Mouse (Mus musculus): ENCODE results near the gene Zkscan3. TPM values are rescaled to one million over a fixed set of nuclear protein-coding genes. Genes with fewer than 3 reads are reported as not detected.

Gene Zkscan3
- polyA plus RNA-seq, 1 experiment from 2014 or later: 65.8 TPM

DNA sequence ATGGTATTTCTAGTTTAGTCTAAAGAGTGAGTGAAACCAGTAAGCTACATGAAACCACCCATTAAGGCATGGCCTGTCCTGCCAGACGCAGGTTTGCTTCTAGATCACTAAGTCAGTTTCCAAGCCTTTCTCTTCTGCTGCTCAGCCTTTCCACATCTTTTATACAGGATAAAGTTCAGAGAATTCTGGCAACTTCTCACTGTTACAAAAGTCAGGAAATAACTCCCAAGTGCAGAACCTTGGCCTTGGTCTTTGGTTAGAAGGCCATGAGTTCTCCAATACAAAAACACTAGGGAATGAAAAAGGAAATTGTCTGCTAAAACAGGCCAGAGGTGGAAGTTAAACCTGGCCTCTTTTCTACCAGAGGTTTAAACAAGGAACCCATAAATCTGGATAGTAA lies 7.3 kb downstream of the Zkscan3 start:
- no peak overlapping the region for H3K27ac ChIP-seq (replicated peaks)
- no peak for ATAC-seq (ENCODE audit: low FRiP score, low read depth)
- H3K9me3 ChIP-seq: no peaks in the 10 kb centered on the region
- 98% methylated on average over 1 of the region's 1 CpGs for WGBS
- H3K4me1 ChIP-seq (replicated peaks): peaks cover 14% of the 10 kb centered on the region
- H3K36me3 ChIP-seq: peaks cover 56% of the 10 kb centered on the region
- H3K4me3 ChIP-seq: no peak overlapping the region
- H3K4me2 ChIP-seq: no peak overlapping the region
- H3K27me3 ChIP-seq: no peaks in the 10 kb centered on the region
- no peak overlapping the region for H3K9ac ChIP-seq

DNA sequence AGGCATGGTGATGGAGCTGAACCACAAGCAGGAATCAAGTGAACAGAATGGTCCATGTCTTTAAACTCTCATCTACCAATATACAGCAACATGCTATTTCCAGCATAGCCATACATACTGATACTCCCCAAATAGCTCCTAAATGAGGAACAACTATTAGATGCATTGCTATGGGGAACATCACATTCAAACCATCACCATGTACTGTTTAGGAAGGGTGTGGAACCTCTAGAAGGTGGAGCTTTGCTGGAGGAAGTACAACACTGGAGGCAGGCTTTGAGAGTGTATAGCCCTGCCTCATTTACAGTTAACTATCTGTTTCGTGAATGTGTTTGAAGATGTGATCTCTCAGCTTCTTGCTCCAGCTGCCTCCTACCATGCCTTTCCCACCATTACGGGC lies 24.8 kb downstream of the Zkscan3 start:
- Histone ChIP-seq H3K4me1 (replicated peaks) (no peaks in the 10 kb centered on the region), H3K9ac (no peak overlapping the region), H3K4me2 (no peak overlapping the region), H3K27me3 (no peaks in the 10 kb centered on the region), H3K27ac (replicated peaks) (no peak overlapping the region), H3K36me3 (no peaks in the 10 kb centered on the region), H3K4me3 (no peak overlapping the region), H3K9me3 (no peaks in the 10 kb centered on the region)
- no peak for ATAC-seq (ENCODE audit: low FRiP score, low read depth)
- WGBS: 94% methylated on average over 2 of the region's 2 CpGs

DNA sequence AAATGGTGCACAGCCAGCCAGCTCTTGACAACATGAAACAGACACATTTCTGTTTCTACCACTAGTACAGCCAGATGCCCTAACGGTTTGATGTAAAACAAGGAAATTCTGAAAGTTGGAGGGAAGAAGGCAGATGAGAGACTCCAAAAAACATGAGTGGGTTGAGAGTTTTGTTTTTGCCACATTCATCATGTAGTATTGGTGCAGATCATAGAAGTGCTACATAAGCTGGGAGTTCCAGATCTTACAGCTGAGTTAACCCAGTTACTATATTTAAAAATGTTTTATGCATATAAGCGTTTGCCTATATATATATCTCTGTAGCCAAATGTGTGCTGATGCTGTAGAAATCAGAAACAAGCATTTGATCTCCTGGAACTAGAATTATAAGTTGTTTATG lies 29.9 kb downstream of the Zkscan3 start:
- Histone ChIP-seq H3K27me3 (no peaks in the 10 kb centered on the region), H3K4me2 (no peak overlapping the region), H3K9ac (no peak overlapping the region), H3K27ac (replicated peaks) (no peak overlapping the region), H3K4me1 (replicated peaks) (no peaks in the 10 kb centered on the region), H3K36me3 (peaks cover 28% of the 10 kb centered on the region), H3K4me3 (no peak overlapping the region), H3K9me3 (no peaks in the 10 kb centered on the region)
- WGBS: 95% methylated on average over 2 of the region's 2 CpGs
- ATAC-seq (ENCODE audit: low FRiP score, low read depth): no peak

DNA sequence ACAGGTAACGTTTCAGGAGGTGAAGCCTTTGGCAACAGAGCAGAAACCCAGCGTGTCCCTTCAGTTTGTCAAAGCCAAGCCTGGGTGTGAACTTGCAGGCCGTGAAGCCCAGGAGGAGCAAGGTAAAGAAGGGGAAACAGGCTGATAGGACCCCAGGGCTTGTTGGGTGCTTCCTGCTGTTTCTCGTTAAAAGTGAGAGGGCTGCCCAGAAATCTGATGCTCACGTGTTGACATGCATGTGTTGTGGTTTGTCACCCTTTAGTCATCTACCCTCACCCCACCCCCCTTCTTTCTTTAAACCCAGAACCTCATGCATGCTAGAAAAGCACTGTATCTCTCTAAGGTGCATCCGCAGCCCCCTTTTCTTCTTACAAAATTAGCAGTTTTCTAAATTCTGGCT lies 35.9 kb downstream of the Zkscan3 start:
- Histone ChIP-seq H3K4me2 (no peak overlapping the region), H3K4me1 (replicated peaks) (peaks cover 27% of the 10 kb centered on the region), H3K36me3 (peaks cover 37% of the 10 kb centered on the region), H3K9ac (no peak overlapping the region), H3K27ac (replicated peaks) (no peak overlapping the region), H3K9me3 (no peaks in the 10 kb centered on the region), H3K4me3 (no peak overlapping the region), H3K27me3 (no peaks in the 10 kb centered on the region)
- WGBS: 80% methylated on average over 6 of the region's 6 CpGs
- no peak for ATAC-seq (ENCODE audit: low FRiP score, low read depth)

DNA sequence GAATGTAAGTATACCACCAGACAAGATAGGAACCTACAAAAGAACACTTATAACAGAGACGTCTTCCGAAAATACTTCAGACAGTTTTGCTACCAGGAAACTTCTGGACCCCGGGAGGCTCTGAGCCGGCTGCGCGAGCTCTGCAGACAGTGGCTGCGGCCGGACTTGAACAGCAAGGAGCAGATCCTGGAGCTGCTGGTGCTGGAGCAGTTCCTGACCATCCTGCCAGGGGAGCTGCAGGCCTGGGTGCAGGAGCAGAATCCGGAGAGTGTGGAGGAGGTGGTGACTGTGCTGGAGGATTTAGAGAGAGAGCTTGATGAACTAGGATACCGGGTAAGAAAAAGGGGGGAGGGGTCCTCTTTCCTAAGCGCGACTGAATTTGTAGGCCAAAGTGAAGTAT lies 38.8 kb downstream of the Zkscan3 start:
- H3K27me3 ChIP-seq: no peaks in the 10 kb centered on the region
- peaks cover 27% of the 10 kb centered on the region for H3K4me1 ChIP-seq (replicated peaks)
- no peak for ATAC-seq (ENCODE audit: low FRiP score, low read depth)
- peaks cover 13% of the 10 kb centered on the region for H3K36me3 ChIP-seq
- no peaks in the 10 kb centered on the region for H3K9me3 ChIP-seq
- peak overlapping the region; percentile 80 for H3K4me3 ChIP-seq
- H3K9ac ChIP-seq: peak overlapping the region; percentile 85; the same call in 1 of the 2 replicates
- no peak overlapping the region for H3K27ac ChIP-seq (replicated peaks)
- 70% methylated on average over 12 of the region's 12 CpGs for WGBS
- peak overlapping the region; percentile 67 for H3K4me2 ChIP-seq

DNA sequence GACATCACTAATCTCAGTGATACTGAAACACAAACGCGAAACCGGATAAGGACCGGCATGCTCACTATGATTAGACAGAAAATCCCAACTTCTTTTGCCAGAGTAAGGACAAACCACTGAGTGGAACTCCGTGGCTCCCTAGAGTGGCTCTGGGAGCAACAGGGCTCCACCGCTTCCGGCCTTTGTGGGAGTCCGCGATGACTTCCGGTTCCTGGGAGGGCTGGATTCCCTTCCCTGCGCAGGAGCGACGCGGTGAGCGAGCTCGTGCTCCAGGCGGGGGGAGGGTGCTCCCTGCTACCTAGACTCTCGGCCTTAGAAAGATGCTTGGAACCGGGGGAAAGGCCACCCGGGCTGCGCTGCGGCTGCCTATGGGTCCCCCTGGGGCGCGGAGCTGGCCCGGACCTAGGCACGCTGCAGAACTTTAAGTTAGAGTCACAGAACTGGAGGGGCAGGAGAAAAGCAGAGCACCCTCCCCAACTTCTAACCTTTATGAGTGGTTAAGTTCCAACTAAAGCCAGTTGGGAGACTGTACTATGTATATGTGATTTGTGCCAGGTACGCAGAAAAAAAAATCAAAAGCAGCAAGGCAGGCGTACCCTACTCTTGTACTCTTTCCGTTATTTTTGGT lies 39.8 kb downstream of the Zkscan3 start, which contains the start of gene Zscan12:
TSS of gene Zscan12 (plus strand) at position 200 of the 628 bp plus-strand sequence.
- no peaks in the 10 kb centered on the region for H3K27me3 ChIP-seq
- peak; percentile 100 for ATAC-seq (ENCODE audit: low FRiP score, low read depth)
- H3K4me3 ChIP-seq: peak within 1 kb of the TSS; percentile 80
- no peaks in the 10 kb centered on the region for H3K9me3 ChIP-seq
- peak within 1 kb of the TSS; percentile 67 for H3K4me2 ChIP-seq
- peaks cover 27% of the 10 kb centered on the region for H3K4me1 ChIP-seq (replicated peaks)
- under 1% methylated on average over 29 of the region's 29 CpGs for WGBS
- H3K9ac ChIP-seq: peak within 1 kb of the TSS; percentile 85
- H3K36me3 ChIP-seq: peaks cover 9% of the 10 kb centered on the region
- H3K27ac ChIP-seq (replicated peaks): peak within 1 kb of the TSS; percentile 69; the same call in 1 of the 2 replicates

DNA sequence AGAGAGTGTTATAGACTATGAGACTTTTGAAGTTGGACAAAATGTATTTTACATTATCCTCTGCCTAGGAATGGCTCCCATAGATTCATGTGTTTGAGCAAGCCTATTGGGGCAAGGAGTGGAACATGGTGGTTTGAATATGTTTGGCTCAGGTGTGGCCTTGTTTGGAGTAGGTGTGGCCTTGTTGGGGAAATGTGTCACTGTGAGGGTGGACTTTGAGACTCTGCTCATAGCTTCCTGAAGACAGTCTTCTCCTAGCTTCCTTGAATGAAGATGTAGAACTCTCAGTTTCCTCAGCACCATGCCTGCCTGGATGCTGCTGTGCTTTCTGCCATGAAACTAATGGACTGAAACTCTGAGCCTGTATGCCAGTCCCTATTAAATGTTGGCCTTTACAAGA lies 52.0 kb downstream of the Zkscan3 start:
- H3K36me3 ChIP-seq: no peaks in the 10 kb centered on the region
- no peak overlapping the region for H3K4me3 ChIP-seq
- H3K4me2 ChIP-seq: no peak overlapping the region
- no peak overlapping the region for H3K27ac ChIP-seq (replicated peaks)
- H3K27me3 ChIP-seq: no peaks in the 10 kb centered on the region
- H3K9me3 ChIP-seq: no peaks in the 10 kb centered on the region
- no peak overlapping the region for H3K9ac ChIP-seq
- H3K4me1 ChIP-seq (replicated peaks): no peaks in the 10 kb centered on the region
- ATAC-seq (ENCODE audit: low FRiP score, low read depth): no peak

DNA sequence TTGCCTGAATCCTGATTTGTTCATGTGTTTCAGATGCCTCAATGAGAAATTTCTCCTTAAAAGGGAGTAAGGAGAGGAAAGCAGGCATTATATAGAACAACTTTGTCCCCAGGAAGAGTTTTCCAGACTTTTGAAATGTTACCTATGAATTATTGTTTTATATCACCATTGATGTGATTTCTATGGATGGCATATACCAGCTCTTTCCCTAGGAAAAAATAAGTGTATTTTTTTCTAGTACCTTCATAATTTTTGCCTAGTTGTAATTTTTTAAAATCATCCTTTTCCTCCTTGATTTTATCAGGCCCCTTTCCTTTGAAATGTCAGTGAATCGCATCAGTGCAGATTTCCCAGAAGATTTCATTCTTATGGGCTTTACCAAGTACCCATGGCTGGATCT lies 55.9 kb downstream of the Zkscan3 start, which contains the start of gene Olfr1367:
TSS of gene Olfr1367 (plus strand) at position 301 of the 400 bp plus-strand sequence.
- H3K4me1 ChIP-seq (replicated peaks): no peaks in the 10 kb centered on the region
- 96% methylated on average over 1 of the region's 1 CpGs for WGBS
- no peak for ATAC-seq (ENCODE audit: low FRiP score, low read depth)
- no peaks in the 10 kb centered on the region for H3K27me3 ChIP-seq
- no peaks in the 10 kb centered on the region for H3K36me3 ChIP-seq
- no peak within 1 kb of the TSS for H3K9ac ChIP-seq
- H3K4me3 ChIP-seq: no peak within 1 kb of the TSS
- no peaks in the 10 kb centered on the region for H3K9me3 ChIP-seq
- no peak within 1 kb of the TSS for H3K27ac ChIP-seq (replicated peaks)
- no peak within 1 kb of the TSS for H3K4me2 ChIP-seq

MicroRNAs encoded within 50 kb of the gene (microRNA counts, 519-probe panel; counts per million panel counts)
- microRNA mmu-miR-1896: 3,372 counts per million, percentile 69 among the panel's probes with 10 or more counts

Small RNAs within 50 kb of the gene (microRNA-seq; reads per million reads assigned to microRNA genes)
- gene Mir1896 (not detected), gene Mir6942 (not detected)

Other genes starting within 250 kb of the Zkscan3 start
- 84.3 and 84.8 TPM in 2 replicates for gene Trim27, start 223.3 kb downstream of the Zkscan3 start, polyA plus RNA-seq (2015; fragmentation: Nextera tagmentation; extraction: Ambion mirVana)
- not detected in 2 replicates for gene Gpx5, start 110.0 kb downstream of the Zkscan3 start, polyA plus RNA-seq (2015; fragmentation: Nextera tagmentation; extraction: Ambion mirVana)
- 0.24 and 0.27 TPM in 2 replicates for gene Gpx6, start 90.6 kb downstream of the Zkscan3 start, polyA plus RNA-seq (2015; fragmentation: Nextera tagmentation; extraction: Ambion mirVana)
- gene Olfr1367, start 55.8 kb downstream of the Zkscan3 start, polyA plus RNA-seq (2015; fragmentation: Nextera tagmentation; extraction: Ambion mirVana): not detected in 2 replicates
- gene Zscan12, start 39.9 kb downstream of the Zkscan3 start, polyA plus RNA-seq (2015; fragmentation: Nextera tagmentation; extraction: Ambion mirVana): 11.0 and 12.7 TPM in 2 replicates
- 2.8 and 4.2 TPM in 2 replicates for gene Pgbd1, start 38.3 kb upstream of the Zkscan3 start, polyA plus RNA-seq (2015; fragmentation: Nextera tagmentation; extraction: Ambion mirVana)
- 23.7 and 24.3 TPM in 2 replicates for gene Zscan26, start 51.0 kb upstream of the Zkscan3 start, polyA plus RNA-seq (2015; fragmentation: Nextera tagmentation; extraction: Ambion mirVana)
- gene Nkapl, start 65.8 kb upstream of the Zkscan3 start, polyA plus RNA-seq (2015; fragmentation: Nextera tagmentation; extraction: Ambion mirVana): 3.8 and 4.1 TPM in 2 replicates
- gene Zkscan4, start 76.2 kb upstream of the Zkscan3 start, polyA plus RNA-seq (2015; fragmentation: Nextera tagmentation; extraction: Ambion mirVana): 8.1 and 10.5 TPM in 2 replicates
- gene Gm10065, start 76.7 kb upstream of the Zkscan3 start, polyA plus RNA-seq (2015; fragmentation: Nextera tagmentation; extraction: Ambion mirVana): not detected in 2 replicates
- gene AK157302, start 92.5 kb upstream of the Zkscan3 start, polyA plus RNA-seq (2015; fragmentation: Nextera tagmentation; extraction: Ambion mirVana): 0.39 and 0.55 TPM in 2 replicates
- gene Gm11273, start 98.7 kb upstream of the Zkscan3 start, polyA plus RNA-seq (2015; fragmentation: Nextera tagmentation; extraction: Ambion mirVana): 8.8 and 11.9 TPM in 2 replicates
- gene Zkscan8, start 128.4 kb upstream of the Zkscan3 start, polyA plus RNA-seq (2015; fragmentation: Nextera tagmentation; extraction: Ambion mirVana): 4.5 and 5.0 TPM in 2 replicates
- 0.06 and 0.25 TPM in 2 replicates for gene Olfr1366, start 140.1 kb upstream of the Zkscan3 start, polyA plus RNA-seq (2015; fragmentation: Nextera tagmentation; extraction: Ambion mirVana)
- gene Olfr1535, start 157.1 kb upstream of the Zkscan3 start, polyA plus RNA-seq (2015; fragmentation: Nextera tagmentation; extraction: Ambion mirVana): 0.04 and 0.08 TPM in 2 replicates
- gene Olfr1364, start 179.0 kb upstream of the Zkscan3 start, polyA plus RNA-seq (2015; fragmentation: Nextera tagmentation; extraction: Ambion mirVana): not detected in 2 replicates
- not detected in 2 replicates for gene Olfr1362, start 211.3 kb upstream of the Zkscan3 start, polyA plus RNA-seq (2015; fragmentation: Nextera tagmentation; extraction: Ambion mirVana)
- 0.04 TPM in 1 of 2 replicates, not detected in the other for gene Olfr11, start 239.8 kb upstream of the Zkscan3 start, polyA plus RNA-seq (2015; fragmentation: Nextera tagmentation; extraction: Ambion mirVana)

Measured in hindbrain, embryonic 15.5 days (tissue).